Mouse (Mus musculus): ENCODE data around the gene Ctnna3.
"Not testable (repeated sequence)": the region's sequence is repeated elsewhere in the genome, so short reads cannot be mapped to it uniquely, and the experiment has no call there.

Ctnna3 gene

GRCm38 (mm10) chr10:64636760-64637159 is 1206.9 kb downstream of the Ctnna3 start:
- DNase-seq (ENCODE audit: low spot score): no peak

GRCm38 (mm10) chr10:64639061-64639460 is 1209.2 kb downstream of the Ctnna3 start:
- no peak for DNase-seq (ENCODE audit: low spot score)

- no peak for DNase-seq (ENCODE audit: low spot score)
Observed at GRCm38 (mm10) chr10:64641093-64641492, 1211.2 kb downstream of the Ctnna3 start.

DNA sequence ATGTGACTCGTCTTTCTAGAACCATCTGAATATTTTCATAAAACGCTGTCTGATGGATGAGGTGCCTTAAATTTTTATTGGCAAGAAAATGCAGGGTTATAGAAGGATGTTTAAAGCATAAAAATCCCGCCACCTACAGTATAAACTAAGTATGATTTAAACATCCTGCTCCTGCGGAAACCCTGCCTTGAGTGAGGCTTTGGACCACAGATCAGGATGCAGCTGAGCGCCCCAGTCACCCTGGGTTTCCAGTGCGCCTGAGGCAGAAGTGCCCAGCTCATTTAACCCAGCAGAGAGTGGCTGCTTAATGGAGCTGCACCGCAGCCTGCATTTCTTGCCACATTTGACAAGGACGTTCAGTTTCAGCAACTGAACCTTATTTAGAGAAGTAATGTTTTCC is 1211.7 kb downstream of the Ctnna3 start:
- no peak for DNase-seq (ENCODE audit: low spot score)

GRCm38 (mm10) chr10:64643976-64644375 is 1214.1 kb downstream of the Ctnna3 start:
- no peak for DNase-seq (ENCODE audit: low spot score)

DNA sequence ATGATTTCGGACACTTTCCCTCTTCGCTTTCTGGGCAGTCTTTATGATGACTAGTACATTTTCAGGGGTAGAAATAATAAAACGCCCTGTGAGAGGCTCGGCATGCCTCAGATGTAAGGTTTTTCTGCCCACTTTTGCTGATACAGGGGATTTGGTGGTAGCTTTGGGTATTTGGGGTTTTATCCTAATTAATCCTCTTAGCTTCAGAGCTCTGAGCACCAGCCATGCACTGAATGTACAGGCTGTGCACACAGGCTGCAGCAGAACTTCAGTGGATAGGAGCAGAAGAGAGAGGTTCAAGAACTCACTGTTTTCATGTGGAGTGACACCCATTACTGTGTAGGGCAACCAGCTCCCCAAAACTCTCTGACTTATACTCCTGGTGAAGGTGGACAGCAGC is 1231.3 kb downstream of the Ctnna3 start:
- no peak for DNase-seq (ENCODE audit: low spot score)

DNA sequence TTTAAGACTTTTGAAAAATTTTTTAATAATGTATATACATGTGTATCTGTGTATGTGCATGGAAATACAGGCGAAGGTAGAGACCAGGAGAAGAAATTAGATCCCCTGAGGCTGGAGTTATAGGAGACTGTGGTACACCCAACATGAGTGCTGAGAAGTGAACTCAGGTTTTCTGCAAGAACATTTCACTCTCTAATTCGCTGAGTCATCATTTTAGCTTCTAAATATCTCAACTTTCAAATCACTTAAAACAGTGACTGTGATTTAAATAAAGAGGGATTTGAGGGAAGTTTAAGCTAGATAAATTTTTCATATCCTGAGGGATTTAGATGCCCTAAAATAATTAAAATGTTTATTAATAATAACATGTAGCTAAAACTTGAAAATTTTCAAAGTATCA is 1241.6 kb downstream of the Ctnna3 start:
- DNase-seq (ENCODE audit: low spot score): no peak

DNA sequence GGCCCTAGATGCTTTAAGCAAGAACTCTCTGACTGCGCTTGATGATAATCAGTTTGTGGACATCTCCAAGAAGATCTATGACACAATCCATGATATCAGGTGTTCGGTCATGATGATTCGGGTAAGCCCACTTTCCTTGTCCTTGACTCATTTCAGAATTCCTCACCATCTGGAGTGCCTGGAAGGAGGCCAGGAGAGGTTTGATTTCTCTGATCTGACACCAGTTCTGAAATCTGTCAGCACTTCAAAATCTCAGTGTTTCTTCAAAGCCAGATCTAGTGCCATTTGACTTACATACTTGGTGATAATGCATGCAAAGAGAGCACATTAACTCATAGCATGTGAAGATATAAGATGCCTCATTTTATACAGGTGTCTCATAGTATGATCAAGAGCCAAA is 1245.9 kb downstream of the Ctnna3 start:
- no peak for DNase-seq (ENCODE audit: low spot score)

DNA sequence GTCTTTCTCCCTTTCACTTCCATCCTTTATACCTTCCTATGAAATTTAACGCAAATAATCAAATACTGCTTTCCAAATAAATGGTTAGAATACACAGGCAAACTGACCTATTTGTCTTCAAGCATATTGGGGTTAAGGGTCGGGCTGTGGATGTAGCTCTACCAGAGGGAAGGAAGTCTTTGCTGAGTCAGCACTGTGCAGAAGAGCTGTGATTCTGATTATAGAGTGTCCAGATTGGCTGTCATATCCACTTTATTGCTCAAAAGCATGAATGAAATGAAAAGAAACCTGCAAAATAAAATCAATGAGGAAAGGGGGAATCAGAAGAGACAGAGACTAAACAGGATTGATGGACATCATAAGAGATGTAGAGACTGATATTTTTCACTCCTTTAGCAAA is 1280.1 kb downstream of the Ctnna3 start:
- no peak for DNase-seq (ENCODE audit: low spot score)

- DNase-seq (ENCODE audit: low spot score): no peak
Observed at GRCm38 (mm10) chr10:64718036-64718435, 1288.1 kb downstream of the Ctnna3 start.

DNA sequence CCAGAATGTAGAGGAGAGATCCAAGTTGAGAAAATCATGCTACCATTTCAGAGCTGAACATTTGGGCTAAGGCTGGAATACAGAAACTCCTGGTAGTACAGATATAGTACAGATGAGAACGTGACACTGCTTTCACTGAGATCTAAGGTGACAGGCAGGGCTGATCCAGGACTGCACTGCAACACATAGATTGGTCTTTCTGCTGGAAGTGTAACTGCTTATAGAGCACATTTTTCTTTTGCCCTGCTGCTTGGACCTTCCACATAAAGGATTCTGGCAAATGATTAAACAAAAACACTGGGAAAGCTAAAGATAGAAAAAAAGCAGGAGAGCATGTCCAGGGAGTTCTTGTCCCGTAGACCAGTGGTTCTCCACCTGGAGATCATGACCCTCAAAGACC is 1305.8 kb downstream of the Ctnna3 start:
- no peak for DNase-seq (ENCODE audit: low spot score)

DNA sequence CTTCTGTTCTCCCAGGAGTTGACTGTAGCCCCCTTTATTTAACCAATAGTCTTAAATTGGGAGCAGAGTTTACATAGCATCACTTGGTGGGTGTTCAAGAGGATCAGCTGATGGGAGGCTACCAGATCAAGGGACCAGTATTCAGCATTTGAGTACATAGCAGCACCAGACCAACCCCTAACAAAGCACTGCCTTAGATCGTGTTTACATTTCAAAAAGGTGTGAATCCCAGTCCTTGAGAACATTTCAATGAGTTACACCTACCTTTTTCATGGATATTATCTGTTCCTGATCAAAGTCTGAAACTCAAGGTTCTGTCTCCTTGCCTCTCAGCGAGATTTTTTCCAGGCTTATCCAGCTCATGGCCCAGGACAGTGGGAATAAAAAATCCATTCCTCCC is 1306.7 kb downstream of the Ctnna3 start:
- DNase-seq (ENCODE audit: low spot score): no peak

GRCm38 (mm10) chr10:64741721-64742120 is 1311.8 kb downstream of the Ctnna3 start:
- not testable (repeated sequence) for DNase-seq (ENCODE audit: low spot score)

DNA sequence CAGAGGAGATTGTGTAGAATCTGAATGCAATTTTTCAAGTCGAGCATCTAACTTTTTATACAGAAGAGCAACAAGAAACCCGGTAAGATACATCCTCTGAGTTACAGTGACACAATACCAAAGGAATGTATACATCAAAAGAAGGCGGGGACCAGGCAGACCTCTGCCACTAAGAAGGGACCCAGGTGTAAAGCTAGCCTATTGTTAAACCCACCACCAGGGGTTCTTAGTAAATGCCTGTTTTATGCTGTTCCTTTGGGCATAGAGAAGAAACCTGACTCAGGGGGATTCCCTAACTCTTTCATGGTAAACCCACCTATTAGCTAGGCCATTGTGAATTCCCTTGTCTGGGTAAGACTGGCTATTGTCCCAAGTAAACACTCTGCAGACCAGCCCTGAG is 1314.2 kb downstream of the Ctnna3 start:
- DNase-seq (ENCODE audit: low spot score): not testable (repeated sequence)

DNA sequence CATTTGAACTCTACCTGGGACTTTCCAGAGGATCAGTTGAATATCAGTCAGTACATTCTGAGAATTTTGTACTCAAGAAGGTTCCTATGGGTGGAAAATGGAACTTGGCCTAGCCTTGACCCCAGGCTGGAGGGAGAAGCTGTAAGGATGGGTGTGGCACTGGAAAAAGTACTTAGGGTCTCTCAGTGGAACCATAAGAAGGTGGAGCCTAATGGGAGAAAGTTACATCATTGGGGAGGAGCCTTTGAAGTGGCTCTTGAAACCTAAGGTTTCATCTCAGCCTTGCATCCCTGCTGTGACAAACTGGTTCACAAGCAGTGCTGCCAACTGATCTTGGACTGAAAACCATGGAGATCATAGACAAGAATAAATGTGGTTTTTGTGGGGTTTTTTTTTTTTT is 1318.8 kb downstream of the Ctnna3 start:
- DNase-seq (ENCODE audit: low spot score): no peak

DNA sequence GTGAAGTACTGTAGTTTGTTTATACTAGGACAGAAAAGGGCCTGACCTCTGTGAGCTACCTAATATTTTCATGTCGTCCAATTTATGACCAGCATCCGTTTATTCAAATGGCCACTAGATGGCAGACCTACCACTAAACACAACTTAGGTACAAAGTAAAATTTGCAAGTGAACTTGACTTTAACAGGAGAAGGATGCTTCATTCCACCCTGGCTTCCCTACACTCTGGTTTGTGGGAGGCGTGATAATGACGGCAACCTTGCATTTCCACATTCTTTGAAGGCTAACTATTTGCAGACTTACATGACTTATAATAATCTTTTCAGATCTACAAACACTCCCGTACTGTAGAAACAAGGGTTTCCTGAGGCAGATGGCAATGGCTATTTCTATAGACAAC is 1320.9 kb downstream of the Ctnna3 start:
- no peak for DNase-seq (ENCODE audit: low spot score)

GRCm38 (mm10) chr10:64836315-64836714 is 1406.4 kb downstream of the Ctnna3 start:
- DNase-seq (ENCODE audit: low spot score): no peak

- DNase-seq (ENCODE audit: low spot score): no peak
Observed at GRCm38 (mm10) chr10:64861439-64861838, 1431.5 kb downstream of the Ctnna3 start.

GRCm38 (mm10) chr10:64870888-64871287 is 1441.0 kb downstream of the Ctnna3 start:
- no peak for DNase-seq (ENCODE audit: low spot score)

DNA sequence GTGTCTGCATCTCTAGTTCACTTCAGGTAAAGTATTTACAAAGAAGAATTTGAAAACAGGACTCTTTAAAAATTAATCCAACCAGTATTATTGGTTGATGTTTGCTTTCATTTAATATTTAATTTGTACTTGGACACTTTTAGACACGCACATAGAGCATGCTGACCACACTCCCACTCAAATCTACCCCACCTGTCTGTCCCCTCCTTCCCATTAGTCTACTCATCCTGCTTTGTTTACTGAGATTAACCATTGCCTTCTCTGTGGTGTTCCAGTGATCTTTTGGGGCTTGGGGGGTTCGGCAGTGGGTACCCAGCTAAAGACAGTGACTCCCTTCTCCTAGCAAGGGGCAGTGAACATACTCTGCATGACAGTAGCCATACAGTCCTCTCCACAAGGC is 1446.6 kb downstream of the Ctnna3 start:
- DNase-seq (ENCODE audit: low spot score): no peak

GRCm38 (mm10) chr10:64879860-64880259 is 1450.0 kb downstream of the Ctnna3 start:
- DNase-seq (ENCODE audit: low spot score): no peak

DNA sequence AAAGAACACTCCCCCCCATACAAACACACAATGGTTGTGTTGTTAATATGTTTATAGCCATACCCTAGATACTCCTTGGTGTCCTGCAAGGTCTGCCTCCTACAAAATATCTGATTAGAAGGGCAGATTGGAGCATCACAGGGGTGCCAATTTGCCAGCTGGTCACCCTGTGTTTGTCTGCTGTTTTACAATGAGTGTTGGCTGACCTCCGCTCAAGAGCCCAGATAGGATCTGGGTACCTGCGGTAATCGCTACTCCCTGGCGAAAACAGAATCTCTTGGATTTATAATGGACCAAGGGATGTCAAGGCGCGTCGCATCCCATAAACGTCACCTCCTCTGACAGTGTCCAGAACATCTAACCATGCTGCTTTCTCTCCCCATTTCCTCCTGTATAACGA is 1457.0 kb downstream of the Ctnna3 start:
- no peak for DNase-seq (ENCODE audit: low spot score)

DNA sequence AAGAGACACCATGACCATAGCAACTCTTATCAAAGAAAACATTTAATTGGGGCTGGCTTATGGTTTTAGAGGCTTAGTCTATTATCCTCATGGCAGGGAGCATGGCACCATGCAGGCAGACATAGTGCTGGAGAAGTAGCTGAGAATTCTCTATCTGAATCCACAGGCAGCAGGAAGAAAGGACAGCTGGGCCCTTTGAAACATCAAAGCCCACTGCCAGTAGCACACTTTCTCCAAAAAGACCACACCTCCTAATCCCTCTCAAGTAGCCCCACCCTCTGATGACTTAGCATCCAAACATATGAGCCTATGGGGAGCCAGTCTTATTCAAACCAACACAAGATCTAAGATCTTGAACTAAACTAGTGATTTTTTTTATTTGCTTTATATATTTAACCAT is 1462.6 kb downstream of the Ctnna3 start:
- DNase-seq (ENCODE audit: low spot score): no peak

DNA sequence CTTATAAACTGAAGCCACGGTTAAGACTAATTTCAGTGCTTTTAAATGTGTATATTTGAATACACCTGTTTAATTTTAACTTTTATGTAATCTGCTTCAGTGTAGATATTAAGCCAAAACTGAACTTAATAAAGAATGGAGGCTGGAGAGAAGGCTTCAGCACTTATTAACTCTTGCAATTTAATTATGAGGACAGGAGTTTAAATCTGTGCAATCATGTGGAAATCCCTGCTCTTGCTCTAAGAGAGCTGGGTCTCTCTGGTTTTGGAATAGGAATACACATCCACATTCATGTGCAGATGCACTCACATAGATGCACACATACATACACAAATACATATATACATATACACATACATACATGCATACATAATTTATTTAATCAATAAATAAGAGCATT is 1468.8 kb downstream of the Ctnna3 start:
- DNase-seq (ENCODE audit: low spot score): no peak

DNA sequence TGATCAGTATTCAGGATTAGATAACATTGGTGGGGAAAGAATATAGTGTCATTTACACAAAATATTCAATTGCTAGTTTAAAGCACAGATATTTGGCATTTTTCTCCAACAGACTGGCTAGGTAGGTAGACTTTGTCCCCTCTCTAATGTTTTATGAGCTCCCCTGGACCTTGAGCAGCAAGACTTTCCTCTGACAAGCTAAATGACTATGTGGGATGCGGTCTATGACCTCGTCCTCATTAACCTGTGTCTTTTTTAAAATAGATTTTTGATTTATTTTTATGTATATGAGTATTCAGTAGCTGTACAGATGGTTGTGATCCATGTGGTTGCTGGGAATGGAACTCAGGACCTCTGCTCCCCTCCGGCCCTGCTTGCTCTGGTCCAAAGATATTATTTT is 1471.8 kb downstream of the Ctnna3 start:
- DNase-seq (ENCODE audit: low spot score): no peak
